Mouse (Mus musculus): Measurements from ENCODE around the gene Emp3. TPM values are rescaled to one million over a fixed set of nuclear protein-coding genes. Genes with fewer than 3 reads are reported as not detected.

Gene Emp3
- polyA plus RNA-seq, 1 experiment from 2014 or later: 255 TPM

DNA sequence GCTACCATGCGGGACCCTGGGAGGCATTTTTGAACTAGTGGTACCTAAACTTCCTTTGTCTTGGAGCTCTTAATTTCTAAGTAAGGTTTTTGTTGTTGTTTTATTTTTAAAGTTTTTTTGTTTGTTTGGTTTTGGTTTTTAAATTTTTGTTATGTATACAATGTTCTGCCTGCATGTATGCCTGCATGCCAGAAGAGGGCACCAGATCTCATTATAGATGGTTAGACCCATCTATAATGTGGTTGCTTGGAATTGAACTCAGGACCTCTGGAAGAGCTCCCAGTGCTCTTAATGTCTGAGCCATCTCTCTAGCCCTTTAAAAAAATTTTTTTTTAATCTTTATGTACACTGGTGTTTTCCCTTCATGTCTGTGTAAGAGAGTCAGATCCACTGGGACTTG, 8.5 kb upstream of the Emp3 start:
- no peaks in the 10 kb centered on the region for H3K4me1 ChIP-seq (ENCODE audit: insufficient read depth, low read depth, low read length)
- no peak overlapping the region for H3K27ac ChIP-seq (ENCODE audit: low read length)
- no peak overlapping the region for H3K4me3 ChIP-seq (ENCODE audit: low read depth, low read length)
- TF ChIP-seq CTCF (IDR thresholded peaks at IDR 0.05): peak; percentile 35
- TF ChIP-seq EP300 (IDR thresholded peaks at IDR 0.05): no peak
- no peak overlapping the region for H3K4me2 ChIP-seq (replicated peaks; ENCODE audit: low read depth, low read length)
- ATAC-seq: no peak
- no peak overlapping the region for H3K9ac ChIP-seq (replicated peaks; ENCODE audit: low read depth)
- 97% methylated on average over 1 of the region's 1 CpGs for WGBS
- H3K9me3 ChIP-seq (ENCODE audit: low read length): peaks cover 4% of the 10 kb centered on the region; the same call in 1 of the 2 replicates
- H3K27me3 ChIP-seq (replicated peaks; ENCODE audit: insufficient read depth, low read length): no peaks in the 10 kb centered on the region
- no peaks in the 10 kb centered on the region for H3K36me3 ChIP-seq (ENCODE audit: insufficient read depth, low read length)
- no peak for DNase-seq (ENCODE audit: low spot score)

- H3K4me1 ChIP-seq (ENCODE audit: insufficient read depth, low read depth, low read length): no peaks in the 10 kb centered on the region
- H3K36me3 ChIP-seq (ENCODE audit: insufficient read depth, low read length): no peaks in the 10 kb centered on the region
- H3K27ac ChIP-seq (ENCODE audit: low read length): no peak overlapping the region
- DNase-seq (ENCODE audit: low spot score) (no peak), ATAC-seq (no peak)
- H3K27me3 ChIP-seq (replicated peaks; ENCODE audit: insufficient read depth, low read length): no peaks in the 10 kb centered on the region
- no peak overlapping the region for H3K4me3 ChIP-seq (ENCODE audit: low read depth, low read length)
- H3K4me2 ChIP-seq (replicated peaks; ENCODE audit: low read depth, low read length): no peak overlapping the region
- 30% methylated on average over 19 of the region's 23 CpGs for WGBS
- no peak overlapping the region for H3K9ac ChIP-seq (replicated peaks; ENCODE audit: low read depth)
- TF ChIP-seq CTCF (IDR thresholded peaks at IDR 0.05) (no peak), EP300 (IDR thresholded peaks at IDR 0.05) (no peak)
- H3K9me3 ChIP-seq (ENCODE audit: low read length): peaks cover 4% of the 10 kb centered on the region; the same call in 1 of the 2 replicates
Observed at GRCm38 (mm10) chr7:45928626-45929295, 7.6 kb upstream of the Emp3 start.

DNA sequence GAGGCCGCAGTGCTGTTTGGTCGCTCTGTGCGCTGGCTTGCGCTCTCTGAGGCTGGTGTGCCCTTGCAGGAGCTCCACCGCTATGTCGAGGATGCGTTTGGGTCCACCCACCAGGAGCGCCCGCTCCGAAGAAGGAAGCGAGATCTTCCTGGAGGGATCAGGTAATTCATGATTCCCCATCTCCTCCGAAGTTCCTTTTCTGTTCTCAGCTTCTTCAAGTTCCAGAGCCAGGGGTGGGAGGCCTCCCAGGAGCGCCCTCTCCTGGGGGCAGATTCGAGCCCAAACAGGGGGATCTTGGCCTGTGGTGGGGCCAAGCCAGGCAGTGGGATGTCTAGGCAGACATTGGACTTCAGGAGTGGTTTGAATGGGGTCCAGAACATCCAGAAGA, 3.2 kb upstream of the Emp3 start:
- Histone ChIP-seq H3K4me3 (ENCODE audit: low read depth, low read length) (peak overlapping the region; percentile 44), H3K4me2 (replicated peaks; ENCODE audit: low read depth, low read length) (peak overlapping the region; percentile 58), H3K9me3 (ENCODE audit: low read length) (no peaks in the 10 kb centered on the region), H3K27me3 (replicated peaks; ENCODE audit: insufficient read depth, low read length) (no peaks in the 10 kb centered on the region), H3K36me3 (ENCODE audit: insufficient read depth, low read length) (no peaks in the 10 kb centered on the region), H3K9ac (replicated peaks; ENCODE audit: low read depth) (peak overlapping the region; percentile 20; the same call in 1 of the 2 replicates), H3K27ac (ENCODE audit: low read length) (peak overlapping the region; percentile 93; the same call in 1 of the 2 replicates), H3K4me1 (ENCODE audit: insufficient read depth, low read depth, low read length) (peaks cover 17% of the 10 kb centered on the region; the same call in 1 of the 2 replicates)
- peak; percentile 41 for DNase-seq (ENCODE audit: low spot score)
- WGBS: 25% methylated on average over 14 of the region's 14 CpGs
- TF ChIP-seq EP300 (IDR thresholded peaks at IDR 0.05) (no peak), CTCF (IDR thresholded peaks at IDR 0.05) (peak; percentile 61)
- no peak for ATAC-seq

- TF ChIP-seq EP300 (IDR thresholded peaks at IDR 0.05) (no peak), CTCF (IDR thresholded peaks at IDR 0.05) (no peak)
- H3K9ac ChIP-seq (replicated peaks; ENCODE audit: low read depth): peak within 1 kb of the TSS; percentile 23; the same call in 1 of the 2 replicates
- peak within 1 kb of the TSS; percentile 44 for H3K4me3 ChIP-seq (ENCODE audit: low read depth, low read length)
- peak within 1 kb of the TSS; percentile 93 for H3K27ac ChIP-seq (ENCODE audit: low read length)
- H3K9me3 ChIP-seq (ENCODE audit: low read length): no peaks in the 10 kb centered on the region
- ATAC-seq (peak; percentile 78), DNase-seq (ENCODE audit: low spot score) (peak; percentile 95)
- no peaks in the 10 kb centered on the region for H3K27me3 ChIP-seq (replicated peaks; ENCODE audit: insufficient read depth, low read length)
- H3K4me2 ChIP-seq (replicated peaks; ENCODE audit: low read depth, low read length): peak within 1 kb of the TSS; percentile 58
- peaks cover 17% of the 10 kb centered on the region; the same call in 1 of the 2 replicates for H3K4me1 ChIP-seq (ENCODE audit: insufficient read depth, low read depth, low read length)
- H3K36me3 ChIP-seq (ENCODE audit: insufficient read depth, low read length): no peaks in the 10 kb centered on the region
- WGBS: 7% methylated on average over 24 of the region's 24 CpGs
Observed at GRCm38 (mm10) chr7:45923762-45924428, 2.7 kb upstream of the Emp3 start, which contains the start of gene Ccdc114. TSS of gene Ccdc114 (plus strand) at chr7:45924072.

GRCm38 (mm10) chr7:45922928-45923761, 1.9 kb upstream of the Emp3 start:
- DNase-seq (ENCODE audit: low spot score) (peak; percentile 100), ATAC-seq (peak; percentile 90)
- under 1% methylated on average over 37 of the region's 37 CpGs for WGBS
- Histone ChIP-seq H3K36me3 (ENCODE audit: insufficient read depth, low read length) (no peaks in the 10 kb centered on the region), H3K9me3 (ENCODE audit: low read length) (no peaks in the 10 kb centered on the region), H3K4me1 (ENCODE audit: insufficient read depth, low read depth, low read length) (peaks cover 17% of the 10 kb centered on the region; the same call in 1 of the 2 replicates), H3K9ac (replicated peaks; ENCODE audit: low read depth) (0 out of 2 replicates have a peak overlapping the region, but pooled peaks have one; percentile 23), H3K27me3 (replicated peaks; ENCODE audit: insufficient read depth, low read length) (no peaks in the 10 kb centered on the region), H3K27ac (ENCODE audit: low read length) (peak overlapping the region; percentile 93), H3K4me3 (ENCODE audit: low read depth, low read length) (peak overlapping the region; percentile 44), H3K4me2 (replicated peaks; ENCODE audit: low read depth, low read length) (peak overlapping the region; percentile 58)
- TF ChIP-seq CTCF (IDR thresholded peaks at IDR 0.05) (no peak; the same call in 1 of the 2 replicates), EP300 (IDR thresholded peaks at IDR 0.05) (0 out of 2 replicates have a peak, but pooled peaks have one; percentile 35)

All from lung, postnatal 0 days (tissue).